Mouse (Mus musculus) B cell, adult 62 days (primary cell): Measurements from ENCODE around the gene Ghrhr. TPM values are rescaled to one million over a fixed set of nuclear protein-coding genes. Genes with fewer than 3 reads are reported as not detected.

Source experiments
- total RNA-seq: library from RNA; stranded (reverse); gene quantifications from 4 replicates; pipeline ENCODE4 v1.2.4, GENCODE M21; 2023

Gene Ghrhr
- not detected in 4 replicates for total RNA-seq

GRCm38 (mm10) chr6:55376076-55376475 is at the start of gene Ghrhr:
Gene Ghrhr, plus strand, starts transcription at chr6:55376295.

GRCm38 (mm10) chr6:55335989-55336514 is 40.0 kb upstream of the Ghrhr start, which contains the start of gene Aqp1:
Gene Aqp1, plus strand, starts transcription at chr6:55336432.

Other genes starting within 250 kb of the Ghrhr start
- not detected in 4 replicates for gene Crhr2, start 243.3 kb upstream of the Ghrhr start, total RNA-seq
- gene Inmt, start 201.3 kb upstream of the Ghrhr start, total RNA-seq = not detected in 4 replicates
- gene Mindy4, start 172.9 kb upstream of the Ghrhr start, total RNA-seq = not detected in 4 replicates
- 0.28 to 0.58 TPM in 2 of 4 replicates, not detected in the others for gene Aqp1, start 39.9 kb upstream of the Ghrhr start, total RNA-seq
- not detected in 4 replicates for gene Adcyap1r1, start 75.7 kb downstream of the Ghrhr start, total RNA-seq